ENCODE assay signal across 10 mouse cellular contexts in genomic region chr3:127224315-127225166, GRCm38 (mm10).
A peak's percentile ranks its signal among the peaks of the same experiment; 100 is the strongest.
DNase-seq lines count a peak whose midpoint lies in the region; ATAC-seq and TF ChIP-seq lines count a peak whose summit lies in the region.
"Had no signal": no experiment of that assay in that cellular context is flagged by ENCODE, and none has a peak within 500 bp of the region (broad histone marks: within the 10 kb centered on the region; RNA-seq: fewer than 3 reads in every experiment).

No protein-coding gene starts in this region.

- no peaks in the 10 kb centered on the region for H3K36me3 ChIP-seq in heart, embryonic 13.5 days
- no peaks in the 10 kb centered on the region for H3K36me3 ChIP-seq in hindbrain, embryonic 13.5 days
- no peaks in the 10 kb centered on the region for H3K36me3 ChIP-seq in neural tube, embryonic 15.5 days
- no peaks in the 10 kb centered on the region for H3K36me3 ChIP-seq in intestine, postnatal 0 days (ENCODE audit: control insufficient read depth, insufficient read depth)
- H3K36me3 ChIP-seq: lung, embryonic 15.5 days had no signal

- ATAC-seq in heart, embryonic 13.5 days (ENCODE audit: extremely low read depth, insufficient number of reproducible peaks, low FRiP score, low TSS enrichment) = no peak
- ATAC-seq in hindbrain, embryonic 13.5 days (ENCODE audit: low FRiP score) = peak; percentile 11; the same call in 1 of the 2 replicates
- ATAC-seq in neural tube, embryonic 15.5 days (ENCODE audit: low FRiP score) = peak; percentile 46; the same call in 1 of the 2 replicates
- no peak for ATAC-seq in intestine, postnatal 0 days

- H3K4me1 ChIP-seq in heart, embryonic 13.5 days = peaks cover 13% of the 10 kb centered on the region
- H3K4me1 ChIP-seq in cortical plate, adult 2 months (ENCODE audit: control insufficient read depth, insufficient read depth, low read length) = peaks cover 5% of the 10 kb centered on the region
- H3K4me1 ChIP-seq in hindbrain, embryonic 13.5 days (replicated peaks) = peaks cover 35% of the 10 kb centered on the region
- H3K4me1 ChIP-seq in neural tube, embryonic 15.5 days = peaks cover 25% of the 10 kb centered on the region
- no peaks in the 10 kb centered on the region; the same call in 1 of the 2 replicates for H3K4me1 ChIP-seq in intestine, postnatal 0 days (replicated peaks; ENCODE audit: control insufficient read depth, insufficient read depth, low read length)

- TF ChIP-seq POLR2A in cortical plate, adult 2 months (IDR thresholded peaks at IDR 0.05; ENCODE audit: extremely low read depth, insufficient read depth, low read length) = no peak

- whole genome bisulfite sequencing in heart, embryonic 13.5 days = 64% methylated on average over 13 of the region's 13 CpGs
- 44% methylated on average over 13 of the region's 13 CpGs for WGBS in hindbrain, embryonic 13.5 days
- WGBS in neural tube, embryonic 15.5 days = 32% methylated on average over 13 of the region's 13 CpGs
- WGBS in intestine, postnatal 0 days = 66% methylated on average over 13 of the region's 13 CpGs

- no peak for DNase-seq in heart, adult 9 months (ENCODE audit: low spot score in 2 of 2)
- no peak for DNase-seq in lung, postnatal 10 days
- no peak for DNase-seq in gastrocnemius, adult 2 months
- DNase-seq: kidney, postnatal 14 days had no signal

- intact Hi-C loops in gastrocnemius, adult 2 months (cut with DNase I) = no loop called here

- H3K27ac ChIP-seq in heart, embryonic 13.5 days (replicated peaks) = no peak overlapping the region
- no peak overlapping the region for H3K27ac ChIP-seq in cortical plate, adult 2 months (ENCODE audit: insufficient read depth, low read length)
- peak overlapping the region; percentile 91 for H3K27ac ChIP-seq in hindbrain, embryonic 13.5 days
- peak overlapping the region; percentile 86 for H3K27ac ChIP-seq in neural tube, embryonic 15.5 days (replicated peaks)
- H3K27ac ChIP-seq in intestine, postnatal 0 days (ENCODE audit: low read depth, low read length) = no peak overlapping the region
- H3K27ac ChIP-seq in gastrocnemius, adult 2 months = no peak overlapping the region
- H3K27ac ChIP-seq: lung, embryonic 15.5 days had no signal

- no peaks in the 10 kb centered on the region for H3K27me3 ChIP-seq in heart, embryonic 13.5 days (replicated peaks)
- no peaks in the 10 kb centered on the region for H3K27me3 ChIP-seq in hindbrain, embryonic 13.5 days
- H3K27me3 ChIP-seq in neural tube, embryonic 15.5 days (replicated peaks) = no peaks in the 10 kb centered on the region
- no peaks in the 10 kb centered on the region for H3K27me3 ChIP-seq in intestine, postnatal 0 days (replicated peaks; ENCODE audit: control insufficient read depth, insufficient read depth, low read length)
- H3K27me3 ChIP-seq: lung, embryonic 15.5 days had no signal

- H3K4me3 ChIP-seq in heart, embryonic 13.5 days = no peak overlapping the region
- peak overlapping the region; percentile 56 for H3K4me3 ChIP-seq in cortical plate, adult 2 months (ENCODE audit: insufficient read depth, low read length)
- H3K4me3 ChIP-seq in hindbrain, embryonic 13.5 days = peak overlapping the region; percentile 63
- peak overlapping the region; percentile 54 for H3K4me3 ChIP-seq in neural tube, embryonic 15.5 days (replicated peaks)
- no peak overlapping the region for H3K4me3 ChIP-seq in intestine, postnatal 0 days (ENCODE audit: low read depth, low read length)
- H3K4me3 ChIP-seq in gastrocnemius, adult 2 months = no peak overlapping the region

- H3K9ac ChIP-seq in heart, embryonic 13.5 days = no peak overlapping the region
- peak overlapping the region; percentile 80 for H3K9ac ChIP-seq in hindbrain, embryonic 13.5 days
- H3K9ac ChIP-seq in neural tube, embryonic 15.5 days (replicated peaks) = peak overlapping the region; percentile 59
- H3K9ac ChIP-seq in intestine, postnatal 0 days (ENCODE audit: low read depth, low read length) = no peak overlapping the region
- H3K9ac ChIP-seq: lung, embryonic 15.5 days had no signal

- no peaks in the 10 kb centered on the region for H3K9me3 ChIP-seq in heart, embryonic 13.5 days
- H3K9me3 ChIP-seq in hindbrain, embryonic 13.5 days = no peaks in the 10 kb centered on the region
- no peaks in the 10 kb centered on the region for H3K9me3 ChIP-seq in neural tube, embryonic 15.5 days (replicated peaks)
- H3K9me3 ChIP-seq in intestine, postnatal 0 days (ENCODE audit: control insufficient read depth) = no peaks in the 10 kb centered on the region
- H3K9me3 ChIP-seq: lung, embryonic 15.5 days had no signal

- TF ChIP-seq CTCF in cortical plate, adult 2 months (IDR thresholded peaks at IDR 0.05; ENCODE audit: extremely low read depth, insufficient read depth, low read length) = no peak
- TF ChIP-seq CTCF in intestine, postnatal 0 days (IDR thresholded peaks at IDR 0.05; ENCODE audit: low read depth) = no peak
- no peak for TF ChIP-seq CTCF in gastrocnemius, adult 2 months (IDR thresholded peaks at IDR 0.05)

- peak overlapping the region; percentile 84 for H3K4me2 ChIP-seq in heart, embryonic 13.5 days
- peak overlapping the region; percentile 66 for H3K4me2 ChIP-seq in hindbrain, embryonic 13.5 days
- H3K4me2 ChIP-seq in neural tube, embryonic 15.5 days = peak overlapping the region; percentile 61
- H3K4me2 ChIP-seq in intestine, postnatal 0 days (replicated peaks; ENCODE audit: low read depth) = no peak overlapping the region

Comparison
In these comparisons a context has a peak if more than half of its experiments do, and no peak if none do; other contexts are left out.
1. ATAC-seq: peak in hindbrain, embryonic 13.5 days (single experiment) and neural tube, embryonic 15.5 days (single experiment); none in heart, embryonic 13.5 days (single experiment) and intestine, postnatal 0 days (single experiment).
2. H3K27ac ChIP-seq: peak in hindbrain, embryonic 13.5 days (single experiment) and neural tube, embryonic 15.5 days (single experiment); none in heart, embryonic 13.5 days (single experiment), cortical plate, adult 2 months (single experiment), intestine, postnatal 0 days (single experiment) and gastrocnemius, adult 2 months (single experiment).
3. H3K4me3 ChIP-seq: peak in cortical plate, adult 2 months (single experiment), hindbrain, embryonic 13.5 days (single experiment) and neural tube, embryonic 15.5 days (single experiment); none in heart, embryonic 13.5 days (single experiment), intestine, postnatal 0 days (single experiment) and gastrocnemius, adult 2 months (single experiment).
4. H3K9ac ChIP-seq: peak in hindbrain, embryonic 13.5 days (single experiment) and neural tube, embryonic 15.5 days (single experiment); none in heart, embryonic 13.5 days (single experiment) and intestine, postnatal 0 days (single experiment).